Mouse (Mus musculus) embryonic fibroblast, embryonic 13.5 days (primary cell): ENCODE results near the gene Zfp784.

Experiments
- CTCF ChIP-seq: IDR thresholded peaks from 2 replicates; pipeline ENCODE4 v1.5.1; 2011; ENCODE audit warnings: mild to moderate bottlenecking, control low read depth, low read length, moderate library complexity, borderline replicate concordance; ENCODE audit not compliant: insufficient read depth
- POLR2A ChIP-seq: IDR thresholded peaks from 2 replicates; pipeline ENCODE4 v1.6.1; 2011; ENCODE audit warnings: low read depth, mild to moderate bottlenecking, control low read depth, low read length, moderate library complexity

DNA sequence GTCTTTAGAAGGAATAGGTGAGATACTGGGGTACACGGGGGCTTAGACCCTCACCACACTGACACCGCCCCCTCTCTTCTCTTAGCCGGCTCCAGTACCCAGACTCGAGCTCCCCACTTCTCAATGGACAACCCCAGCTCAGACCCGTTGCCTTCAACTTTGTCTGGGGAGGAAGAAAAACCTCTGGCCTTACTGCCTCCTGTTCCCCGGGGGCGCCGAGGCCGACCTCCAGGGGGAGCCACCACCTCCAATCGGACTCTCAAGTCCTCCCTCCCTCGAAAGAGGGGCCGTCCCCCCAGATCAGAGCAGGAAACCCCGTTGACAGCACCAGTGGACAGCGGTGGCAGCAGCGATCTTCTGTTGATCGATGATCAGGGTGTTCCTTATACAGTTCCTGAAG is 20.9 kb downstream of the Zfp784 start:
- TF ChIP-seq CTCF (no peak), POLR2A (no peak)
